ENCODE assay signal across 9 mouse cellular contexts in genomic region chr5:20913372-20914275, GRCm38 (mm10). TPM values are rescaled to one million over a fixed set of nuclear protein-coding genes. Genes with fewer than 3 reads are reported as not detected.
DNase-seq lines count a peak whose midpoint lies in the region; ATAC-seq and TF ChIP-seq lines count a peak whose summit lies in the region.
"Had no signal": no experiment of that assay in that cellular context is flagged by ENCODE, and none has a peak within 500 bp of the region (broad histone marks: within the 10 kb centered on the region; RNA-seq: fewer than 3 reads in every experiment).

No protein-coding gene starts in this region.

- no peak overlapping the region for H3K4me2 ChIP-seq in midbrain, postnatal 0 days (ENCODE audit: low read depth, low read length, poor library complexity, severe bottlenecking)
- no peak overlapping the region for H3K4me2 ChIP-seq in stomach, embryonic 14.5 days (replicated peaks; ENCODE audit: low read depth, low read length)
- H3K4me2 ChIP-seq: embryonic facial prominence, embryonic 12.5 days had no signal

- TF ChIP-seq CTCF in midbrain, postnatal 0 days (IDR thresholded peaks at IDR 0.05) = peak; percentile 81

- H3K4me1 ChIP-seq in limb, embryonic 10.5 days = no peaks in the 10 kb centered on the region
- H3K4me1 ChIP-seq in midbrain, postnatal 0 days (ENCODE audit: insufficient read depth, low read length) = no peaks in the 10 kb centered on the region
- H3K4me1 ChIP-seq in stomach, embryonic 14.5 days (ENCODE audit: control insufficient read depth, insufficient read depth, low read length) = no peaks in the 10 kb centered on the region
- H3K4me1 ChIP-seq: embryonic facial prominence, embryonic 12.5 days had no signal

- no peak for ATAC-seq in midbrain, postnatal 0 days (ENCODE audit: low FRiP score)
- peak; percentile 14; the same call in 1 of the 2 replicates for ATAC-seq in stomach, embryonic 14.5 days (ENCODE audit: insufficient number of reproducible peaks, insufficient read depth, low FRiP score, low read depth)

- H3K27me3 ChIP-seq in limb, embryonic 10.5 days (ENCODE audit: low read depth, poor library complexity, severe bottlenecking) = no peaks in the 10 kb centered on the region
- H3K27me3 ChIP-seq in midbrain, postnatal 0 days (ENCODE audit: insufficient read depth, low read length) = no peaks in the 10 kb centered on the region
- H3K27me3 ChIP-seq in stomach, embryonic 14.5 days (ENCODE audit: control insufficient read depth, insufficient read depth, low read length) = no peaks in the 10 kb centered on the region
- H3K27me3 ChIP-seq: embryonic facial prominence, embryonic 12.5 days had no signal

- H3K9ac ChIP-seq in midbrain, postnatal 0 days (replicated peaks; ENCODE audit: low read length, poor library complexity, severe bottlenecking) = no peak overlapping the region
- H3K9ac ChIP-seq in stomach, embryonic 14.5 days (replicated peaks; ENCODE audit: low read depth, low read length) = no peak overlapping the region
- H3K9ac ChIP-seq: embryonic facial prominence, embryonic 12.5 days had no signal

- WGBS in limb, embryonic 10.5 days = 77% methylated on average over 11 of the region's 11 CpGs
- 77% methylated on average over 11 of the region's 11 CpGs for WGBS in midbrain, postnatal 0 days
- 71% methylated on average over 11 of the region's 11 CpGs for WGBS in stomach, embryonic 14.5 days

- DNase-seq in 416B (ENCODE audit: low read depth) = peak; percentile 76
- peak; percentile 76 for DNase-seq in ZHBTc4 (ENCODE audit: low read depth, low spot score)
- DNase-seq in cerebellum, postnatal 4 days (ENCODE audit: low spot score in 2 of 2) = peak; percentile 48 to 60
- peak; percentile 40 for DNase-seq in gastrocnemius, postnatal 14 days
- peak; percentile 85 for DNase-seq in kidney, adult 9 months
- DNase-seq in limb, embryonic 10.5 days (ENCODE audit: low spot score) = peak; percentile 55
- peak; percentile 68 for DNase-seq in midbrain, postnatal 0 days (ENCODE audit: low spot score)

- no peaks in the 10 kb centered on the region for H3K9me3 ChIP-seq in limb, embryonic 10.5 days (replicated peaks)
- H3K9me3 ChIP-seq in midbrain, postnatal 0 days (ENCODE audit: low read length) = no peaks in the 10 kb centered on the region
- no peaks in the 10 kb centered on the region for H3K9me3 ChIP-seq in stomach, embryonic 14.5 days (ENCODE audit: control insufficient read depth, low read depth, low read length)
- H3K9me3 ChIP-seq: embryonic facial prominence, embryonic 12.5 days had no signal

- intact Hi-C loops in gastrocnemius, postnatal 14 days (cut with DNase I; ENCODE audit: low total_unique reads) = loop anchor here (10.0 kb wide), 1 partner anchor 51 kb away; no protein-coding TSS in a partner anchor

- H3K4me3 ChIP-seq in limb, embryonic 10.5 days = no peak overlapping the region
- H3K4me3 ChIP-seq in midbrain, postnatal 0 days (ENCODE audit: low read depth, low read length) = no peak overlapping the region
- H3K4me3 ChIP-seq in stomach, embryonic 14.5 days (ENCODE audit: low read depth, low read length) = no peak overlapping the region
- H3K4me3 ChIP-seq: embryonic facial prominence, embryonic 12.5 days had no signal

- no peak overlapping the region for H3K27ac ChIP-seq in limb, embryonic 10.5 days
- no peak overlapping the region for H3K27ac ChIP-seq in midbrain, postnatal 0 days (ENCODE audit: low read depth, low read length)
- no peak overlapping the region for H3K27ac ChIP-seq in stomach, embryonic 14.5 days (ENCODE audit: low read length)
- H3K27ac ChIP-seq: embryonic facial prominence, embryonic 12.5 days had no signal

- 0 out of 2 replicates have a peak, but pooled peaks cover 2% of the 10 kb centered on the region for H3K36me3 ChIP-seq in limb, embryonic 10.5 days
- H3K36me3 ChIP-seq in midbrain, postnatal 0 days (ENCODE audit: insufficient read depth, low read length) = no peaks in the 10 kb centered on the region
- no peaks in the 10 kb centered on the region for H3K36me3 ChIP-seq in stomach, embryonic 14.5 days (ENCODE audit: control insufficient read depth, insufficient read depth, low read length)
- H3K36me3 ChIP-seq: embryonic facial prominence, embryonic 12.5 days had no signal

RNA-seq across cellular contexts. Expression of gene Tmem60, which starts 31.6 kb away (rescaled TPM):
- 10 to 100 TPM; 14.4 to 16.6 TPM for total RNA-seq in gastrocnemius, postnatal 14 days (2021)
- 45.2 and 49.9 TPM in 2 replicates for polyA plus RNA-seq in limb, embryonic 10.5 days (2016; fragmentation: Nextera tagmentation; extraction: Ambion mirVana)
- 14.1 and 19.4 TPM in 2 replicates for total RNA-seq in midbrain, postnatal 0 days (2014; rRNA removed)
- polyA plus RNA-seq in midbrain, postnatal 0 days (2015; fragmentation: Nextera tagmentation; extraction: Ambion mirVana) = 70.7 and 72.0 TPM in 2 replicates
- polyA plus RNA-seq in stomach, embryonic 14.5 days (2014; fragmentation: Nextera tagmentation; extraction: Ambion mirVana) = 55.1 and 59.2 TPM in 2 replicates

RNA-seq across cellular contexts. Expression of gene Phtf2, which starts 31.7 kb away (rescaled TPM):
- 100 to 1,000 TPM; 106 to 113 TPM for total RNA-seq in gastrocnemius, postnatal 14 days (2021)
- 20.0 and 20.2 TPM in 2 replicates for polyA plus RNA-seq in limb, embryonic 10.5 days (2016; fragmentation: Nextera tagmentation; extraction: Ambion mirVana)
- total RNA-seq in midbrain, postnatal 0 days (2014; rRNA removed) = 20.2 and 42.6 TPM in 2 replicates
- 20.4 and 21.3 TPM in 2 replicates for polyA plus RNA-seq in midbrain, postnatal 0 days (2015; fragmentation: Nextera tagmentation; extraction: Ambion mirVana)
- 14.9 and 16.5 TPM in 2 replicates for polyA plus RNA-seq in stomach, embryonic 14.5 days (2014; fragmentation: Nextera tagmentation; extraction: Ambion mirVana)

RNA-seq across cellular contexts. Expression of gene Rsbn1l, which starts 42.6 kb away (rescaled TPM):
- 1 to 10 TPM; 6.8 to 7.2 TPM for total RNA-seq in gastrocnemius, postnatal 14 days (2021)
- 4.5 and 4.9 TPM in 2 replicates for polyA plus RNA-seq in limb, embryonic 10.5 days (2016; fragmentation: Nextera tagmentation; extraction: Ambion mirVana)
- total RNA-seq in midbrain, postnatal 0 days (2014; rRNA removed) = 5.2 and 7.3 TPM in 2 replicates
- polyA plus RNA-seq in midbrain, postnatal 0 days (2015; fragmentation: Nextera tagmentation; extraction: Ambion mirVana) = 2.7 and 3.8 TPM in 2 replicates
- polyA plus RNA-seq in stomach, embryonic 14.5 days (2014; fragmentation: Nextera tagmentation; extraction: Ambion mirVana) = 9.6 and 11.0 TPM in 2 replicates
